Mouse (Mus musculus) limb, embryonic 14.5 days (tissue): ENCODE measurements around the gene Lypla2. TPM values are rescaled to one million over a fixed set of nuclear protein-coding genes. Genes with fewer than 3 reads are reported as not detected.

Experiments
- ATAC-seq: fragments of 200-750 bp; cut with Nextera tagmentation; 2 replicates; pipeline ENCODE4 v1.8.0; 2017; ENCODE audit warnings: low read depth, moderate number of reproducible peaks, moderate TSS enrichment; ENCODE audit not compliant: low FRiP score
- DNase-seq: peaks from one replicate; pipeline ENCODE4 v3.0.0-alpha.2; 2015; ENCODE audit warnings: low spot score
- H3K27ac ChIP-seq: fragments of 300-500 bp; sonication (generic); replicated peaks from 2 replicates; pipeline ENCODE4 v1.5.1; 2014; ENCODE audit warnings: low read depth, mild to moderate bottlenecking, low read length, moderate library complexity, mixed read lengths
- H3K27me3 ChIP-seq: fragments of 300-500 bp; sonication (generic); 2 replicates; pipeline ENCODE4 v1.6.1; 2014; ENCODE audit warnings: low read length, mixed read lengths; ENCODE audit not compliant: control insufficient read depth, insufficient read depth
- H3K36me3 ChIP-seq: fragments of 300-500 bp; sonication (generic); 2 replicates; pipeline ENCODE4 v1.6.1; 2014; ENCODE audit warnings: mild to moderate bottlenecking, low read length, moderate library complexity, mixed read lengths; ENCODE audit not compliant: control insufficient read depth, insufficient read depth
- H3K4me1 ChIP-seq: fragments of 300-500 bp; sonication (generic); 2 replicates; pipeline ENCODE4 v1.6.1; 2014; ENCODE audit warnings: antibody characterized with exemption, low read length, mixed read lengths; ENCODE audit not compliant: control insufficient read depth, insufficient read depth
- H3K4me2 ChIP-seq: fragments of 300-500 bp; sonication (generic); replicated peaks from 2 replicates; pipeline ENCODE4 v1.6.1; 2014; ENCODE audit warnings: low read depth, mild to moderate bottlenecking, low read length, moderate library complexity; ENCODE audit not compliant: severe bottlenecking
- H3K4me3 ChIP-seq: fragments of 300-500 bp; sonication (generic); replicated peaks from 2 replicates; pipeline ENCODE4 v1.5.1; 2014; ENCODE audit warnings: low read length
- H3K9ac ChIP-seq: fragments of 300-500 bp; sonication (generic); 2 replicates; pipeline ENCODE4 v1.6.1; 2014; ENCODE audit warnings: mild to moderate bottlenecking, low read depth, low read length, moderate library complexity; ENCODE audit not compliant: severe bottlenecking
- H3K9me3 ChIP-seq: fragments of 300-500 bp; sonication (generic); 2 replicates; pipeline ENCODE4 v1.6.1; 2016; ENCODE audit warnings: low read length; ENCODE audit not compliant: control insufficient read depth
- POLR2A ChIP-seq: fragments of 200-500 bp; IDR thresholded peaks from 2 replicates; pipeline ENCODE4 v1.8.0; 2012; ENCODE audit warnings: inconsistent platforms, mild to moderate bottlenecking, moderate library complexity, borderline replicate concordance; ENCODE audit not compliant: insufficient read depth, insufficient read length; ENCODE audit errors: extremely low read depth
- WGBS: fragments of 180-500 bp; shearing (Covaris S2); extraction: QIAGEN DNeasy Blood & Tissue Kit; methylation state at CpG from one replicate; pipeline ENCODE4 v1.1.7; 2014; 5-methylcytosine and 5-hydroxymethylcytosine counted together
- polyA plus RNA-seq, 2 experiments: library from polyadenylated mRNA; depleted of rRNA in 1 of 2; stranded (reverse) in 1 of 2; unstranded in 1 of 2; fragments of >200 nt; fragmentation: Nextera tagmentation in 1 of 2; extraction: Ambion mirVana in 1 of 2; gene quantifications; 2 replicates each; pipeline versions ENCODE4 v1.2.1 to v1.2.3; 2012 to 2014

Gene Lypla2
- polyA plus RNA-seq, 2 experiments = 105 to 106 TPM

DNA sequence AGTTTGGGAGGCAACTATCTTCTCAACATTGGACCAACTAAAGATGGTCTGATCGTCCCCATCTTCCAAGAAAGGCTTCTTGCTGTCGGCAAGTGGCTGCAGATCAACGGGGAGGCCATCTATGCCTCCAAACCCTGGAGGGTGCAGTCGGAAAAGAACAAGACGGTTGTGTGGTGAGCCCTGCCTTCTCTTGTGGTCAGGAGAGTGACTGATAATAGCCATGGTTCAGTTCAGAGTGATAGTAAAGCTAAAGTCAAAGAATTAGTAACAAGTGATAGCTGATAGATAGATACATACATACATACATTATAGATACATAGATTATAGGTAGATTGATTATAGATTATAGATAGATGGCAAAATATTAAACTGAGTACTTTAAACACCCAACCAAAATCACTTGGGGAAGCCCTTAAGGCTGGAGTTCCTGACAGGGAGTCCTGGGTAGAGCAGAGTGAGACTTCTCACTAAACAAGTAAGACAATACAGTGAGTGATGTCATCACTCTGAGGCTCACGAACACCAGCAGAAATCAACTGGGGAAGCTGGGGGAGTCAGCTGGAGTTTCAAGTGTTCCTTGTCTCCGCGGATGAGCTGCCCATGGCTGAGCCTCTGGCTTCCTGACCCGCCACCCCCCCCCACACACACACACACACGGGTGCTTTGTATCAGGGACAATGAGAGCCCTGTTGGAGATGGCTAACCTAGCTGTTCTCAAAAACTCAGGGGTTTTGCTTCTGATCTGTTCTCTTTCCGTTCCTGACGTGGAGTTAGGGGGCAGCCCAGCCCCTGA, 37.5 kb downstream of the Lypla2 start:
- DNase-seq (no peak), ATAC-seq (no peak)
- H3K4me2 ChIP-seq = no peak overlapping the region
- H3K4me1 ChIP-seq = no peaks in the 10 kb centered on the region
- no peak overlapping the region for H3K4me3 ChIP-seq
- H3K27ac ChIP-seq = no peak overlapping the region
- no peaks in the 10 kb centered on the region for H3K27me3 ChIP-seq
- 77% methylated on average over 12 of the region's 12 CpGs for WGBS
- no peak overlapping the region for H3K9ac ChIP-seq
- TF ChIP-seq POLR2A = no peak
- H3K9me3 ChIP-seq = no peaks in the 10 kb centered on the region
- peaks cover 54% of the 10 kb centered on the region for H3K36me3 ChIP-seq

DNA sequence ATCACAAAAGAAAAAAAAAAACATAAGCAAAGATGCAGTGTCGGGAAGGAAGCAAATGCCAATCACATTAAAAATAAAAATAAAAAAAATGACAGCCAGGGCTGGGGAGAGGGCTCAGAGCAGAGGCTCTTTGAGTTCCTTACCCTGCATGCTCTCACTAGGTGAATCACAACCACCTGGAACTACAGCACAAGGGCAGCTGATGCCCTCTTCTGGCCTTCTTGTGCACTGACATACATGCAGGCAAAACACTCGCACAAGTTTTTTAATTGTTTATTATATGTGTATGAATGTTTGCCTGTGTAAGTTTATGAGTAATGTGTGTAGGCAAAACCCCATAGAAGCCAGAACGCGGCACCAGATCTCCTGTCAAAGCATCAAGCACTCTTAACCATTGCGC, 40.6 kb downstream of the Lypla2 start:
- ATAC-seq = no peak
- H3K9me3 ChIP-seq = no peaks in the 10 kb centered on the region
- TF ChIP-seq POLR2A = no peak
- no peaks in the 10 kb centered on the region for H3K27me3 ChIP-seq
- peak; percentile 49 for DNase-seq
- H3K4me2 ChIP-seq = no peak overlapping the region
- no peaks in the 10 kb centered on the region for H3K4me1 ChIP-seq
- 62% methylated on average over 5 of the region's 5 CpGs for WGBS
- H3K4me3 ChIP-seq = no peak overlapping the region
- H3K27ac ChIP-seq = no peak overlapping the region
- H3K36me3 ChIP-seq = peaks cover 41% of the 10 kb centered on the region
- H3K9ac ChIP-seq = no peak overlapping the region

DNA sequence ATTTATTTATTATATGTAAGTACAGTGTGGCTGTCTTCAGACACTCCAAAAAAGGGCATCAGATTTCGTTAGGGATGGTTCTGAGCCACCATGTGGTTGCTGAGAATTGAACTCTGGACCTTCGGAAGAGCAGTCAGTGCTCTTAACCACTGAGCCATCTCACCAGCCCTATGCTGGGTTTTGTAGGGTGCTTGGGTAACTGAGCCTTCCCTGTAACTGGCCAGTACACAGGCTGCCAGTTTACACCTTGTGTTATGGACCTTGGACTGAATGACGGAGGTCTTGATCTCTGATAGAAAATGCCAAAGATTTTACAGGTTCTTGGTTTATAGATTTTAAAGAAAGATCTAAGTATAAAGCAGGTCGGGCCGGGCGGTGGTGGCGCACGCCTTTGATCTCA, 42.2 kb downstream of the Lypla2 start:
- 88% methylated on average over 8 of the region's 8 CpGs for WGBS
- Histone ChIP-seq H3K4me1 (no peaks in the 10 kb centered on the region), H3K9me3 (no peaks in the 10 kb centered on the region), H3K27me3 (no peaks in the 10 kb centered on the region), H3K4me2 (no peak overlapping the region), H3K27ac (no peak overlapping the region), H3K4me3 (no peak overlapping the region), H3K9ac (no peak overlapping the region), H3K36me3 (peaks cover 52% of the 10 kb centered on the region)
- TF ChIP-seq POLR2A = no peak
- no peak for DNase-seq
- no peak for ATAC-seq

DNA sequence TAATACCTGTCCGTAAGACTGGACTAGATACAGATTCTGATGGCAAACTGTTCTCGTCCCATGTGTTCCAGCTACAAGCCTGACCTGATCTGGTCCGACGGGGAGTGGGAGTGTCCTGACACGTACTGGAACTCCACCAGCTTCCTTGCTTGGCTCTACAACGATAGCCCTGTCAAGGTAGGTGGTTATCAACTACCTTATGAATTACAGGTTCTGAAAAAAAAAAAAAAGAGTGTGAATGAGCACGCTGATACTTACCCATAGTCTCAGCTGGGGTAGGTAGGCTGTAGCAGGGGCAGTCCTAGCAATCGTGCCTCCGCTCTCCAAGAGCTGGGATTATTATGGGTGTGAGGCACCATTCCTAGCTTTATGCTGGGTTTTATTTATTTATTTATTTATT, 42.6 kb downstream of the Lypla2 start:
- Histone ChIP-seq H3K9ac (no peak overlapping the region), H3K36me3 (peaks cover 52% of the 10 kb centered on the region), H3K9me3 (no peaks in the 10 kb centered on the region), H3K27ac (no peak overlapping the region), H3K4me1 (no peaks in the 10 kb centered on the region), H3K4me2 (no peak overlapping the region), H3K27me3 (no peaks in the 10 kb centered on the region), H3K4me3 (no peak overlapping the region)
- TF ChIP-seq POLR2A = no peak
- 90% methylated on average over 9 of the region's 9 CpGs for WGBS
- no peak for ATAC-seq
- DNase-seq = no peak

- Histone ChIP-seq H3K27me3 (no peaks in the 10 kb centered on the region), H3K9me3 (no peaks in the 10 kb centered on the region), H3K27ac (no peak overlapping the region), H3K4me2 (no peak overlapping the region), H3K4me3 (no peak overlapping the region), H3K4me1 (no peaks in the 10 kb centered on the region), H3K36me3 (peaks cover 49% of the 10 kb centered on the region), H3K9ac (no peak overlapping the region)
- WGBS = 92% methylated on average over 5 of the region's 5 CpGs
- ATAC-seq (no peak), DNase-seq (no peak)
- no peak for TF ChIP-seq POLR2A
These were observed 43.0 kb downstream of the Lypla2 start for GRCm38 (mm10) chr4:135929405-135929804.
